Mouse (Mus musculus): ENCODE results near the gene Snx4. TPM values are rescaled to one million over a fixed set of nuclear protein-coding genes. Genes with fewer than 3 reads are reported as not detected.

The Snx4 gene
- polyA plus RNA-seq, 1 experiment from 2014 or later = 82.3 TPM

GRCm38 (mm10) chr16:33327101-33327500 lies 75.9 kb downstream of the Snx4 start:
- peaks cover 4 to 8% of the 10 kb centered on the region in 2 experiments; a peak in 2 of 4 replicates for H3K4me1 ChIP-seq (ENCODE audit: control insufficient read depth in 2 of 2, insufficient read depth in 2 of 2, low read length in 2 of 2)
- no peak overlapping the region for H3K4me3 ChIP-seq (ENCODE audit: control insufficient read depth in 1 of 2, insufficient read depth in 1 of 2, low read depth in 1 of 2, low read length in 2 of 2)
- no peak overlapping the region for H3K4me2 ChIP-seq (ENCODE audit: low read length)
- ATAC-seq (ENCODE audit: insufficient number of reproducible peaks, insufficient read depth, low FRiP score, low read depth) = no peak
- H3K27me3 ChIP-seq (ENCODE audit: control insufficient read depth, insufficient read depth, low read length) = no peaks in the 10 kb centered on the region
- no peak overlapping the region for H3K27ac ChIP-seq (replicated peaks in 1 of 2; ENCODE audit: control insufficient read depth in 1 of 2, insufficient read depth in 1 of 2, low read depth in 2 of 2, low read length in 2 of 2)
- no peak overlapping the region for H3K9ac ChIP-seq (ENCODE audit: low read length)
- 0 out of 2 replicates have a peak, but pooled peaks cover 5% of the 10 kb centered on the region for H3K9me3 ChIP-seq (ENCODE audit: control insufficient read depth, low read length)
- no peaks in the 10 kb centered on the region for H3K36me3 ChIP-seq (ENCODE audit: control insufficient read depth, insufficient read depth, low read length)
- 78% methylated on average over 9 of the region's 9 CpGs for WGBS

- Histone ChIP-seq H3K4me2 (ENCODE audit: low read length) (no peak overlapping the region), H3K9me3 (ENCODE audit: control insufficient read depth, low read length) (0 out of 2 replicates have a peak, but pooled peaks cover 5% of the 10 kb centered on the region), H3K27me3 (ENCODE audit: control insufficient read depth, insufficient read depth, low read length) (no peaks in the 10 kb centered on the region), H3K4me3 (ENCODE audit: control insufficient read depth in 1 of 2, insufficient read depth in 1 of 2, low read depth in 1 of 2, low read length in 2 of 2) (no peak overlapping the region), H3K36me3 (ENCODE audit: control insufficient read depth, insufficient read depth, low read length) (no peaks in the 10 kb centered on the region), H3K27ac (replicated peaks in 1 of 2; ENCODE audit: control insufficient read depth in 1 of 2, insufficient read depth in 1 of 2, low read depth in 2 of 2, low read length in 2 of 2) (no peak overlapping the region), H3K9ac (ENCODE audit: low read length) (no peak overlapping the region), H3K4me1 (ENCODE audit: control insufficient read depth in 2 of 2, insufficient read depth in 2 of 2, low read length in 2 of 2) (peaks cover 7 to 11% of the 10 kb centered on the region in 2 experiments; a peak in 3 of 4 replicates)
- ATAC-seq (ENCODE audit: insufficient number of reproducible peaks, insufficient read depth, low FRiP score, low read depth) = no peak
- WGBS = 65% methylated on average over 14 of the region's 14 CpGs
These were observed 81.8 kb downstream of the Snx4 start for GRCm38 (mm10) chr16:33333015-33333414.

DNA sequence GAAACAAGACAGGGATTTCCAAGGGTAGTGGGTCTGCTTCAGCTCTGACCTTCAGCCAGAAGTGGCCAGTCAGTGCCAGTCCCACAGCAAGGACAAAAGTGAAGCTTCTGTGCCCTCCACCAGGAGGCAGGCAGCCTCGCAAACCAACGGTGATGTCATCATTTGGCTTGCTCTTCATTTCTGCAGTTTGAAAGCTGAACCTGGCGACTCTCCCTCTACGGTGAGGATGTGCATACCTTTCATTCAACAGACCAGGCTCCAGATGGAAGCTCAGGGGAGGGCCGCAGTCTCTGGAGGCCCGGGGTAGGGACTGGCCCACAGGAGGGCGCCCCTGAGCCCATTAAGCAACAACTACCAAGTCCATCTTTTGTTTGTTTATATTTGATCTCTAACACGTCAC lies 85.9 kb downstream of the Snx4 start:
- WGBS = 5% methylated on average over 8 of the region's 8 CpGs
- peak; percentile 81 for ATAC-seq (ENCODE audit: insufficient number of reproducible peaks, insufficient read depth, low FRiP score, low read depth)
- Histone ChIP-seq H3K9me3 (ENCODE audit: control insufficient read depth, low read length) (no peaks in the 10 kb centered on the region), H3K36me3 (ENCODE audit: control insufficient read depth, insufficient read depth, low read length) (no peaks in the 10 kb centered on the region), H3K9ac (ENCODE audit: low read length) (no peak overlapping the region), H3K4me1 (ENCODE audit: control insufficient read depth in 2 of 2, insufficient read depth in 2 of 2, low read length in 2 of 2) (peaks cover 7 to 11% of the 10 kb centered on the region in 2 experiments; a peak in 3 of 4 replicates), H3K4me3 (ENCODE audit: control insufficient read depth in 1 of 2, insufficient read depth in 1 of 2, low read depth in 1 of 2, low read length in 2 of 2) (no peak overlapping the region), H3K27me3 (ENCODE audit: control insufficient read depth, insufficient read depth, low read length) (no peaks in the 10 kb centered on the region), H3K4me2 (ENCODE audit: low read length) (peak overlapping the region; percentile 18; the same call in 1 of the 2 replicates), H3K27ac (replicated peaks in 1 of 2; ENCODE audit: control insufficient read depth in 1 of 2, insufficient read depth in 1 of 2, low read depth in 2 of 2, low read length in 2 of 2) (peak overlapping the region; percentile 11 to 75)

- 75% methylated on average over 10 of the region's 10 CpGs for WGBS
- Histone ChIP-seq H3K9me3 (ENCODE audit: control insufficient read depth, low read length) (no peaks in the 10 kb centered on the region), H3K27ac (replicated peaks in 1 of 2; ENCODE audit: control insufficient read depth in 1 of 2, insufficient read depth in 1 of 2, low read depth in 2 of 2, low read length in 2 of 2) (no peak overlapping the region), H3K4me2 (ENCODE audit: low read length) (peak overlapping the region; percentile 18; the same call in 1 of the 2 replicates), H3K9ac (ENCODE audit: low read length) (no peak overlapping the region), H3K27me3 (ENCODE audit: control insufficient read depth, insufficient read depth, low read length) (no peaks in the 10 kb centered on the region), H3K4me1 (ENCODE audit: control insufficient read depth in 2 of 2, insufficient read depth in 2 of 2, low read length in 2 of 2) (peaks cover 7 to 11% of the 10 kb centered on the region in 2 experiments; a peak in 3 of 4 replicates), H3K4me3 (ENCODE audit: control insufficient read depth in 1 of 2, insufficient read depth in 1 of 2, low read depth in 1 of 2, low read length in 2 of 2) (no peak overlapping the region), H3K36me3 (ENCODE audit: control insufficient read depth, insufficient read depth, low read length) (no peaks in the 10 kb centered on the region)
- no peak for ATAC-seq (ENCODE audit: insufficient number of reproducible peaks, insufficient read depth, low FRiP score, low read depth)
These were observed 86.4 kb downstream of the Snx4 start for GRCm38 (mm10) chr16:33337681-33338080.

- Histone ChIP-seq H3K27ac (replicated peaks in 1 of 2; ENCODE audit: control insufficient read depth in 1 of 2, insufficient read depth in 1 of 2, low read depth in 2 of 2, low read length in 2 of 2) (0 out of 4 replicates have a peak overlapping the region, but pooled peaks of 1 of the 2 experiments have one; percentile 13), H3K4me1 (ENCODE audit: control insufficient read depth in 2 of 2, insufficient read depth in 2 of 2, low read length in 2 of 2) (peaks cover 7 to 9% of the 10 kb centered on the region in 2 experiments; a peak in 3 of 4 replicates), H3K36me3 (ENCODE audit: control insufficient read depth, insufficient read depth, low read length) (no peaks in the 10 kb centered on the region), H3K27me3 (ENCODE audit: control insufficient read depth, insufficient read depth, low read length) (no peaks in the 10 kb centered on the region), H3K9ac (ENCODE audit: low read length) (no peak overlapping the region), H3K4me2 (ENCODE audit: low read length) (no peak overlapping the region), H3K4me3 (ENCODE audit: control insufficient read depth in 1 of 2, insufficient read depth in 1 of 2, low read depth in 1 of 2, low read length in 2 of 2) (no peak overlapping the region), H3K9me3 (ENCODE audit: control insufficient read depth, low read length) (no peaks in the 10 kb centered on the region)
- 60% methylated on average over 4 of the region's 4 CpGs for WGBS
- no peak for ATAC-seq (ENCODE audit: insufficient number of reproducible peaks, insufficient read depth, low FRiP score, low read depth)
These were observed 87.2 kb downstream of the Snx4 start for GRCm38 (mm10) chr16:33338492-33338891.

- Histone ChIP-seq H3K27ac (replicated peaks in 1 of 2; ENCODE audit: control insufficient read depth in 1 of 2, insufficient read depth in 1 of 2, low read depth in 2 of 2, low read length in 2 of 2) (no peak overlapping the region), H3K4me1 (ENCODE audit: control insufficient read depth in 2 of 2, insufficient read depth in 2 of 2, low read length in 2 of 2) (peaks cover 7 to 9% of the 10 kb centered on the region in 2 experiments; a peak in 3 of 4 replicates), H3K9me3 (ENCODE audit: control insufficient read depth, low read length) (no peaks in the 10 kb centered on the region), H3K36me3 (ENCODE audit: control insufficient read depth, insufficient read depth, low read length) (no peaks in the 10 kb centered on the region), H3K27me3 (ENCODE audit: control insufficient read depth, insufficient read depth, low read length) (no peaks in the 10 kb centered on the region), H3K9ac (ENCODE audit: low read length) (no peak overlapping the region), H3K4me3 (ENCODE audit: control insufficient read depth in 1 of 2, insufficient read depth in 1 of 2, low read depth in 1 of 2, low read length in 2 of 2) (no peak overlapping the region), H3K4me2 (ENCODE audit: low read length) (no peak overlapping the region)
- ATAC-seq (ENCODE audit: insufficient number of reproducible peaks, insufficient read depth, low FRiP score, low read depth) = no peak
- 61% methylated on average over 2 of the region's 2 CpGs for WGBS
These were observed 88.2 kb downstream of the Snx4 start for GRCm38 (mm10) chr16:33339476-33339875.

DNA sequence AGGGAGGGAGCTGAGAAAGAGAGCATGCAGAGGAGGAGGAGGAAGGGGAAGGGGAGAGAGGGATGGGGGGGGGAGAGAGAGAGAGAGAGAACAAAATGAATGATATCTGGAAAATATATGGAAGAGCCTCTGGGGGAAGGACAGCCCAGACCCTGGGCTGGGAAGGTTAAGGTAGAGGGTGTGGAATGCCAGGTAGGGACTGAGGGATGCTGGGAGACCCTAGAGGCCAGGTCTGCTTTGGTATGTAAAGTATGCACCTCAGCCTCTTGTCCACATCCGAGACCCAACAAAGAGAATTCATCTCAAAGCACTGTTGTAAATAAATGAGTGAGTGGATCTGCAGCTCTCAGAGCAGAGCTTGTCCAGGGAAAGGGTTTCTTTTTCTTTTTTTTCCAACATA lies 91.1 kb downstream of the Snx4 start:
- ATAC-seq (ENCODE audit: insufficient number of reproducible peaks, insufficient read depth, low FRiP score, low read depth) = no peak
- WGBS = 56% methylated on average over 1 of the region's 1 CpGs
- no peaks in the 10 kb centered on the region for H3K36me3 ChIP-seq (ENCODE audit: control insufficient read depth, insufficient read depth, low read length)

DNA sequence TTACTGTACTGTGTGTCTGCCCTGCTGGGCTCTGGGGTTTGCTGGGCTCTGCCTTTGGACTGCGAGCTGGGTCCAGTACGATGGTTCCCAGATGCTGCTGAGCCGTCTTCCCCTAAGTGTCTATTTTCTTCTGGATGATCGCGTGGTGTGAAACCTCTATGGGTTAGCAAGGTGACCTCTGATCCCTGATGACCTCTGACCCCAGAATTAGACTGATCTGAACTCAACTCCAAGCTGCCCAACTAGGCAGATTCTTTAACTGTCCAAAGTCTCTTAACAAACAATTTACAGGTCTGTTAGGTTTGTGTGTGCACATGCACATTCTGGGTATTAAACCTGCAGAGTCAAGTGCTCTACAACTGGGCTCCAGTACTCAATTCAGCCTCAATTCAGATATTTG lies 91.9 kb downstream of the Snx4 start:
- no peak overlapping the region for H3K4me3 ChIP-seq (ENCODE audit: control insufficient read depth in 1 of 2, insufficient read depth in 1 of 2, low read depth in 1 of 2, low read length in 2 of 2)
- no peaks in the 10 kb centered on the region for H3K27me3 ChIP-seq (ENCODE audit: control insufficient read depth, insufficient read depth, low read length)
- no peaks in the 10 kb centered on the region for H3K36me3 ChIP-seq (ENCODE audit: control insufficient read depth, insufficient read depth, low read length)
- no peak for ATAC-seq (ENCODE audit: insufficient number of reproducible peaks, insufficient read depth, low FRiP score, low read depth)
- no peak overlapping the region for H3K4me2 ChIP-seq (ENCODE audit: low read length)
- H3K9ac ChIP-seq (ENCODE audit: low read length) = no peak overlapping the region
- no peak overlapping the region for H3K27ac ChIP-seq (replicated peaks in 1 of 2; ENCODE audit: control insufficient read depth in 1 of 2, insufficient read depth in 1 of 2, low read depth in 2 of 2, low read length in 2 of 2)
- 78% methylated on average over 5 of the region's 5 CpGs for WGBS
- peaks cover 5 to 8% of the 10 kb centered on the region in 2 experiments; a peak in 3 of 4 replicates for H3K4me1 ChIP-seq (ENCODE audit: control insufficient read depth in 2 of 2, insufficient read depth in 2 of 2, low read length in 2 of 2)
- H3K9me3 ChIP-seq (ENCODE audit: control insufficient read depth, low read length) = no peaks in the 10 kb centered on the region

More for the DNA sequence above, 91.1 kb downstream of the Snx4 start:
- H3K4me1 ChIP-seq (ENCODE audit: control insufficient read depth in 2 of 2, insufficient read depth in 2 of 2, low read length in 2 of 2) = peaks cover 11 to 13% of the 10 kb centered on the region in 2 experiments; a peak in 3 of 4 replicates
- H3K27ac ChIP-seq (replicated peaks in 1 of 2; ENCODE audit: control insufficient read depth in 1 of 2, insufficient read depth in 1 of 2, low read depth in 2 of 2, low read length in 2 of 2) = no peak overlapping the region
- H3K9me3 ChIP-seq (ENCODE audit: control insufficient read depth, low read length) = no peaks in the 10 kb centered on the region
- no peaks in the 10 kb centered on the region for H3K27me3 ChIP-seq (ENCODE audit: control insufficient read depth, insufficient read depth, low read length)
- H3K4me2 ChIP-seq (ENCODE audit: low read length) = no peak overlapping the region
- H3K9ac ChIP-seq (ENCODE audit: low read length) = no peak overlapping the region
- no peak overlapping the region for H3K4me3 ChIP-seq (ENCODE audit: control insufficient read depth in 1 of 2, insufficient read depth in 1 of 2, low read depth in 1 of 2, low read length in 2 of 2)

All from heart, embryonic 14.5 days (tissue).